Mouse (Mus musculus): Measurements from ENCODE around the gene Wdr54. TPM values are rescaled to one million over a fixed set of nuclear protein-coding genes. Genes with fewer than 3 reads are reported as not detected.
A peak's percentile ranks its signal among the peaks of the same experiment; 100 is the strongest.

Gene Wdr54
- total RNA-seq, 2 experiments from 2014 or later: 1.6 to 1.8 TPM

GRCm38 (mm10) chr6:83103130-83103650 is 53.0 kb downstream of the Wdr54 start:
- no peak for DNase-seq

- peak; percentile 70 for DNase-seq
Observed at GRCm38 (mm10) chr6:83101688-83102556, 54.3 kb downstream of the Wdr54 start.

- DNase-seq: peak; percentile 90
Observed at GRCm38 (mm10) chr6:83101316-83101687, 54.9 kb downstream of the Wdr54 start, which contains the start of the genes Ccdc142 and Gm42688. Gene Ccdc142, plus strand, starts transcription at chr6:83101601. Gene Gm42688, plus strand, starts transcription at chr6:83101617.

Other genes with a start within 250 kb of the Wdr54 start
- gene Sema4f, start 216.6 kb downstream of the Wdr54 start, total RNA-seq (2021): under 1 TPM in 1 of 2 experiments, not detected in 1; 0.14 TPM
- gene M1ap, start 209.5 kb downstream of the Wdr54 start, total RNA-seq (2021): under 1 TPM; 0.52 to 0.81 TPM
- gene Dok1, start 122.9 kb downstream of the Wdr54 start, total RNA-seq (2021): 1 to 10 TPM; 5.3 to 6.1 TPM
- gene Loxl3, start 122.2 kb downstream of the Wdr54 start, total RNA-seq (2021): 1 to 10 TPM; 4.7 to 6.0 TPM
- gene Aup1, start 101.9 kb downstream of the Wdr54 start, total RNA-seq (2021): 10 to 100 TPM; 84.1 to 88.4 TPM
- gene Htra2, start 101.1 kb downstream of the Wdr54 start, total RNA-seq (2021): 10 to 100 TPM; 42.6 to 43.5 TPM
- gene Dqx1, start 98.6 kb downstream of the Wdr54 start, total RNA-seq (2021): under 1 TPM; 0.59 to 0.62 TPM
- under 1 TPM in 1 of 2 experiments, not detected in 1; 0.20 TPM for gene Tlx2, start 86.1 kb downstream of the Wdr54 start, total RNA-seq (2021)
- 10 to 100 TPM in 1 of 2 experiments, 1 to 10 TPM in 1; 7.2 to 10.2 TPM for gene Pcgf1, start 78.5 kb downstream of the Wdr54 start, total RNA-seq (2021)
- gene Lbx2, start 70.0 kb downstream of the Wdr54 start, total RNA-seq (2021): under 1 TPM in 1 of 2 experiments, not detected in 1; 0.88 TPM
- 1 to 10 TPM; 2.4 to 3.0 TPM for gene Ccdc142, start 54.8 kb downstream of the Wdr54 start, total RNA-seq (2021)
- 1 to 10 TPM; 1.7 to 1.8 TPM for gene Gm42688, start 54.8 kb downstream of the Wdr54 start, total RNA-seq (2021)
- gene Mrpl53, start 47.4 kb downstream of the Wdr54 start, total RNA-seq (2021): 100 to 1,000 TPM; 105 to 120 TPM
- gene Mogs, start 40.9 kb downstream of the Wdr54 start, total RNA-seq (2021): 10 to 100 TPM; 11.3 to 12.3 TPM
- gene Wbp1, start 34.8 kb downstream of the Wdr54 start, total RNA-seq (2021): 10 to 100 TPM; 80.4 to 86.8 TPM
- gene Ino80b, start 31.0 kb downstream of the Wdr54 start, total RNA-seq (2021): 10 to 100 TPM; 14.9 to 17.4 TPM
- gene Rtkn, start 20.9 kb downstream of the Wdr54 start, total RNA-seq (2021): 10 to 100 TPM; 11.7 to 13.1 TPM
- gene 1700003E16Rik, start within 50 bp of the Wdr54 start, total RNA-seq (2021): under 1 TPM in 1 of 2 experiments, not detected in 1; 0.14 TPM
- gene Dctn1, start 9.5 kb upstream of the Wdr54 start, total RNA-seq (2021): 100 to 1,000 TPM; 122 to 123 TPM
- under 1 TPM in 1 of 2 experiments, not detected in 1; 0.12 TPM for gene Slc4a5, start 63.4 kb upstream of the Wdr54 start, total RNA-seq (2021)
- 10 to 100 TPM; 10.7 to 15.0 TPM for gene Mthfd2, start 169.5 kb upstream of the Wdr54 start, total RNA-seq (2021)
- 10 to 100 TPM; 32.2 to 34.3 TPM for gene Mob1a, start 169.6 kb upstream of the Wdr54 start, total RNA-seq (2021)
- gene Bola3, start 192.8 kb upstream of the Wdr54 start, total RNA-seq (2021): 100 to 1,000 TPM; 232 to 238 TPM